Mouse (Mus musculus): ENCODE results near the gene Myh3. TPM values are rescaled to one million over a fixed set of nuclear protein-coding genes. Genes with fewer than 3 reads are reported as not detected.
"Not testable (repeated sequence)": the region's sequence is repeated elsewhere in the genome, so short reads cannot be mapped to it uniquely, and the experiment has no call there.

The Myh3 gene
- polyA plus RNA-seq, 1 experiment from 2014 or later: 4.7 TPM

DNA sequence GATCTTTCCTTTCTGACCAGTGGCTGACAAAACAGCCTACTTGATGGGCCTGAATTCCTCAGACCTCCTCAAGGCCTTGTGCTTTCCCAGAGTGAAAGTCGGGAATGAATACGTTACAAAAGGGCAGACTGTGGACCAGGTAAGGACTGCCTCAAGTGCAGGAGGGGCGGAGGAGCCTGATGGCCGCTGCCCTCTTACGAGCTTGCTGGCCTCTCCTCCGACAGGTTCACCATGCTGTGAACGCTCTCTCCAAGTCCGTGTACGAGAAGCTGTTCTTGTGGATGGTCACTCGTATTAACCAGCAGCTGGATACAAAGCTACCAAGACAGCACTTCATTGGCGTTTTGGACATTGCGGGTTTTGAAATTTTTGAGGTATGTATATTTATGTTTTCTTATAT is 9.1 kb downstream of the Myh3 start:
- no peak overlapping the region for H3K4me3 ChIP-seq (ENCODE audit: low read depth, low read length)
- H3K27me3 ChIP-seq (ENCODE audit: control insufficient read depth, insufficient read depth, low read length): peaks cover 13% of the 10 kb centered on the region
- H3K4me2 ChIP-seq (ENCODE audit: low read depth, severe bottlenecking): no peak overlapping the region
- ATAC-seq (ENCODE audit: insufficient number of reproducible peaks, low FRiP score, low TSS enrichment, low read depth) (no peak), DNase-seq (ENCODE audit: low spot score) (no peak)
- 88% methylated on average over 12 of the region's 12 CpGs for whole genome bisulfite sequencing
- no peak overlapping the region for H3K27ac ChIP-seq (replicated peaks; ENCODE audit: low read depth, low read length)
- H3K9ac ChIP-seq (ENCODE audit: low read length): no peak overlapping the region
- H3K9me3 ChIP-seq (ENCODE audit: control insufficient read depth, low read length): no peaks in the 10 kb centered on the region
- no peaks in the 10 kb centered on the region for H3K4me1 ChIP-seq (ENCODE audit: control insufficient read depth, insufficient read depth, low read length)
- no peaks in the 10 kb centered on the region for H3K36me3 ChIP-seq (ENCODE audit: control insufficient read depth, insufficient read depth, low read length)

- not testable (repeated sequence) for H3K9me3 ChIP-seq (ENCODE audit: control insufficient read depth, low read length); H3K4me1 ChIP-seq (ENCODE audit: control insufficient read depth, insufficient read depth, low read length); ATAC-seq (ENCODE audit: insufficient number of reproducible peaks, low FRiP score, low TSS enrichment, low read depth); DNase-seq (ENCODE audit: low spot score); H3K27me3 ChIP-seq (ENCODE audit: control insufficient read depth, insufficient read depth, low read length); H3K27ac ChIP-seq (replicated peaks; ENCODE audit: low read depth, low read length); H3K4me2 ChIP-seq (ENCODE audit: low read depth, severe bottlenecking); H3K36me3 ChIP-seq (ENCODE audit: control insufficient read depth, insufficient read depth, low read length); H3K4me3 ChIP-seq (ENCODE audit: low read depth, low read length); H3K9ac ChIP-seq (ENCODE audit: low read length)
- 87% methylated on average over 11 of the region's 12 CpGs for WGBS
These were observed 14.3 kb downstream of the Myh3 start for GRCm38 (mm10) chr11:67092354-67092753.

DNA sequence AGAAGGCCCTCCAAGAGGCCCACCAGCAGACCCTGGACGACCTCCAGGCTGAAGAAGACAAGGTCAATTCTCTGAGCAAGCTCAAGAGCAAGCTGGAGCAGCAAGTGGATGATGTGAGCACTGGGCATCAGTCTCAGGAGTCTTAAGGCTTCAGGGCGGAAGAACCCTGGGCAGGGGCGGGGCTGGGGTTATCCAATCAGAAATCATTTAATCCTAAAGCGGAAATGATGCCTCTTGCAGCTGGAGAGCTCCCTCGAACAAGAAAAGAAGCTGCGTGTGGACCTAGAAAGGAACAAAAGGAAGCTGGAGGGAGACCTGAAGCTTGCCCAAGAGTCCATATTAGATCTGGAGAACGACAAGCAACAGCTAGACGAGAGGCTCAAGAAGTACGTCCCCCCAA is 15.1 kb downstream of the Myh3 start:
- no peak overlapping the region for H3K27ac ChIP-seq (replicated peaks; ENCODE audit: low read depth, low read length)
- H3K27me3 ChIP-seq (ENCODE audit: control insufficient read depth, insufficient read depth, low read length): no peaks in the 10 kb centered on the region
- no peak overlapping the region for H3K4me3 ChIP-seq (ENCODE audit: low read depth, low read length)
- no peak overlapping the region for H3K9ac ChIP-seq (ENCODE audit: low read length)
- WGBS: 77% methylated on average over 9 of the region's 9 CpGs
- H3K9me3 ChIP-seq (ENCODE audit: control insufficient read depth, low read length): no peaks in the 10 kb centered on the region
- ATAC-seq (ENCODE audit: insufficient number of reproducible peaks, low FRiP score, low TSS enrichment, low read depth) (no peak), DNase-seq (ENCODE audit: low spot score) (no peak)
- H3K4me2 ChIP-seq (ENCODE audit: low read depth, severe bottlenecking): no peak overlapping the region
- no peaks in the 10 kb centered on the region for H3K36me3 ChIP-seq (ENCODE audit: control insufficient read depth, insufficient read depth, low read length)
- no peaks in the 10 kb centered on the region for H3K4me1 ChIP-seq (ENCODE audit: control insufficient read depth, insufficient read depth, low read length)

GRCm38 (mm10) chr11:67093652-67094051 is 15.6 kb downstream of the Myh3 start:
- WGBS: 97% methylated on average over 5 of the region's 5 CpGs
- Histone ChIP-seq H3K27me3 (ENCODE audit: control insufficient read depth, insufficient read depth, low read length) (no peaks in the 10 kb centered on the region), H3K9ac (ENCODE audit: low read length) (no peak overlapping the region), H3K9me3 (ENCODE audit: control insufficient read depth, low read length) (no peaks in the 10 kb centered on the region), H3K27ac (replicated peaks; ENCODE audit: low read depth, low read length) (no peak overlapping the region), H3K4me2 (ENCODE audit: low read depth, severe bottlenecking) (no peak overlapping the region), H3K4me3 (ENCODE audit: low read depth, low read length) (no peak overlapping the region), H3K36me3 (ENCODE audit: control insufficient read depth, insufficient read depth, low read length) (no peaks in the 10 kb centered on the region), H3K4me1 (ENCODE audit: control insufficient read depth, insufficient read depth, low read length) (no peaks in the 10 kb centered on the region)
- ATAC-seq (ENCODE audit: insufficient number of reproducible peaks, low FRiP score, low TSS enrichment, low read depth) (no peak), DNase-seq (ENCODE audit: low spot score) (no peak)

DNA sequence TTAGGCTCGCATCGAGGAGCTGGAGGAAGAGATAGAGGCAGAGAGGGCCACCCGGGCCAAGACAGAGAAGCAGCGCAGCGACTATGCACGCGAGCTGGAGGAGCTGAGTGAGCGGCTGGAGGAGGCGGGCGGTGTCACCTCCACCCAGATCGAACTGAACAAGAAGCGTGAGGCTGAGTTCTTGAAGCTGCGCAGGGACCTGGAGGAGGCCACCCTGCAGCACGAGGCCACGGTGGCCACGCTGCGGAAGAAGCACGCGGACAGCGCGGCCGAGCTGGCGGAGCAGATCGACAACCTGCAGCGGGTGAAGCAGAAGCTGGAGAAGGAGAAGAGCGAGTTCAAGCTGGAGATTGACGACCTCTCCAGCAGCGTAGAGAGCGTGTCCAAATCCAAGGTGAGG is 16.4 kb downstream of the Myh3 start:
- Histone ChIP-seq H3K4me1 (ENCODE audit: control insufficient read depth, insufficient read depth, low read length) (no peaks in the 10 kb centered on the region), H3K9ac (ENCODE audit: low read length) (no peak overlapping the region), H3K4me3 (ENCODE audit: low read depth, low read length) (no peak overlapping the region), H3K27ac (replicated peaks; ENCODE audit: low read depth, low read length) (no peak overlapping the region), H3K9me3 (ENCODE audit: control insufficient read depth, low read length) (no peaks in the 10 kb centered on the region), H3K36me3 (ENCODE audit: control insufficient read depth, insufficient read depth, low read length) (no peaks in the 10 kb centered on the region), H3K4me2 (ENCODE audit: low read depth, severe bottlenecking) (no peak overlapping the region), H3K27me3 (ENCODE audit: control insufficient read depth, insufficient read depth, low read length) (no peaks in the 10 kb centered on the region)
- 72% methylated on average over 29 of the region's 29 CpGs for WGBS
- DNase-seq (ENCODE audit: low spot score) (no peak), ATAC-seq (ENCODE audit: insufficient number of reproducible peaks, low FRiP score, low TSS enrichment, low read depth) (no peak)

GRCm38 (mm10) chr11:67097709-67098108 is 19.6 kb downstream of the Myh3 start:
- no peaks in the 10 kb centered on the region for H3K9me3 ChIP-seq (ENCODE audit: control insufficient read depth, low read length)
- ATAC-seq (ENCODE audit: insufficient number of reproducible peaks, low FRiP score, low TSS enrichment, low read depth): no peak
- H3K4me1 ChIP-seq (ENCODE audit: control insufficient read depth, insufficient read depth, low read length): no peaks in the 10 kb centered on the region
- no peaks in the 10 kb centered on the region for H3K36me3 ChIP-seq (ENCODE audit: control insufficient read depth, insufficient read depth, low read length)
- no peak overlapping the region for H3K4me2 ChIP-seq (ENCODE audit: low read depth, severe bottlenecking)
- DNase-seq (ENCODE audit: low spot score): no peak
- no peak overlapping the region for H3K27ac ChIP-seq (replicated peaks; ENCODE audit: low read depth, low read length)
- no peak overlapping the region for H3K9ac ChIP-seq (ENCODE audit: low read length)
- WGBS: 92% methylated on average over 10 of the region's 10 CpGs
- H3K4me3 ChIP-seq (ENCODE audit: low read depth, low read length): no peak overlapping the region
- H3K27me3 ChIP-seq (ENCODE audit: control insufficient read depth, insufficient read depth, low read length): no peaks in the 10 kb centered on the region

GRCm38 (mm10) chr11:67098427-67098826 is 20.3 kb downstream of the Myh3 start:
- DNase-seq (ENCODE audit: low spot score): no peak
- Histone ChIP-seq H3K27me3 (ENCODE audit: control insufficient read depth, insufficient read depth, low read length) (no peaks in the 10 kb centered on the region), H3K27ac (replicated peaks; ENCODE audit: low read depth, low read length) (no peak overlapping the region)

GRCm38 (mm10) chr11:67099241-67099640 is 21.1 kb downstream of the Myh3 start:
- Histone ChIP-seq H3K4me3 (ENCODE audit: low read depth, low read length) (no peak overlapping the region), H3K36me3 (ENCODE audit: control insufficient read depth, insufficient read depth, low read length) (no peaks in the 10 kb centered on the region), H3K4me1 (ENCODE audit: control insufficient read depth, insufficient read depth, low read length) (no peaks in the 10 kb centered on the region), H3K27me3 (ENCODE audit: control insufficient read depth, insufficient read depth, low read length) (no peaks in the 10 kb centered on the region), H3K9ac (ENCODE audit: low read length) (no peak overlapping the region), H3K4me2 (ENCODE audit: low read depth, severe bottlenecking) (no peak overlapping the region), H3K27ac (replicated peaks; ENCODE audit: low read depth, low read length) (no peak overlapping the region), H3K9me3 (ENCODE audit: control insufficient read depth, low read length) (no peaks in the 10 kb centered on the region)
- 92% methylated on average over 16 of the region's 16 CpGs for WGBS
- DNase-seq (ENCODE audit: low spot score) (no peak), ATAC-seq (ENCODE audit: insufficient number of reproducible peaks, low FRiP score, low TSS enrichment, low read depth) (no peak)

More at GRCm38 (mm10) chr11:67098427-67098826, 20.3 kb downstream of the Myh3 start:
- 89% methylated on average over 11 of the region's 11 CpGs for WGBS
- Histone ChIP-seq H3K4me3 (ENCODE audit: low read depth, low read length) (no peak overlapping the region), H3K4me2 (ENCODE audit: low read depth, severe bottlenecking) (no peak overlapping the region), H3K9ac (ENCODE audit: low read length) (no peak overlapping the region), H3K4me1 (ENCODE audit: control insufficient read depth, insufficient read depth, low read length) (no peaks in the 10 kb centered on the region), H3K9me3 (ENCODE audit: control insufficient read depth, low read length) (no peaks in the 10 kb centered on the region), H3K36me3 (ENCODE audit: control insufficient read depth, insufficient read depth, low read length) (no peaks in the 10 kb centered on the region)
- no peak for ATAC-seq (ENCODE audit: insufficient number of reproducible peaks, low FRiP score, low TSS enrichment, low read depth)

- Histone ChIP-seq H3K9ac (ENCODE audit: low read length) (no peak overlapping the region), H3K27me3 (ENCODE audit: control insufficient read depth, insufficient read depth, low read length) (no peaks in the 10 kb centered on the region), H3K36me3 (ENCODE audit: control insufficient read depth, insufficient read depth, low read length) (no peaks in the 10 kb centered on the region), H3K4me1 (ENCODE audit: control insufficient read depth, insufficient read depth, low read length) (no peaks in the 10 kb centered on the region), H3K4me2 (ENCODE audit: low read depth, severe bottlenecking) (no peak overlapping the region), H3K4me3 (ENCODE audit: low read depth, low read length) (no peak overlapping the region), H3K27ac (replicated peaks; ENCODE audit: low read depth, low read length) (no peak overlapping the region), H3K9me3 (ENCODE audit: control insufficient read depth, low read length) (no peaks in the 10 kb centered on the region)
- ATAC-seq (ENCODE audit: insufficient number of reproducible peaks, low FRiP score, low TSS enrichment, low read depth) (no peak), DNase-seq (ENCODE audit: low spot score) (peak; percentile 52)
- 37% methylated on average over 6 of the region's 6 CpGs for WGBS
These were observed 22.1 kb downstream of the Myh3 start for GRCm38 (mm10) chr11:67100169-67100568.
